Mouse (Mus musculus) liver, adult 2 months (tissue): ENCODE results near the gene Ets1. TPM values are rescaled to one million over a fixed set of nuclear protein-coding genes. Genes with fewer than 3 reads are reported as not detected.

Experiments
- DNase-seq: peaks from one replicate; pipeline ENCODE4 v3.0.0-alpha.2; 2011; ENCODE audit warnings: low read depth, low spot score; ENCODE audit errors: extremely low read depth
- H3K27ac ChIP-seq: fragments of 200-500 bp; replicated peaks from 2 replicates; pipeline ENCODE4 v1.5.1; 2012; ENCODE audit warnings: low read depth, mild to moderate bottlenecking, control low read depth, inconsistent platforms, low read length; ENCODE audit not compliant: insufficient read depth
- H3K27me3 ChIP-seq: fragments of 200-500 bp; 2 replicates; pipeline ENCODE4 v1.6.1; 2012; ENCODE audit warnings: mild to moderate bottlenecking, moderate library complexity, low read length, inconsistent platforms; ENCODE audit not compliant: control insufficient read depth, insufficient read depth
- H3K36me3 ChIP-seq: fragments of 200-500 bp; 2 replicates; pipeline ENCODE4 v1.6.1; 2012; ENCODE audit warnings: low read length, inconsistent platforms; ENCODE audit not compliant: control insufficient read depth, insufficient read depth
- H3K4me1 ChIP-seq: fragments of 200-500 bp; 2 replicates; pipeline ENCODE4 v1.6.1; 2011; ENCODE audit warnings: low read length; ENCODE audit not compliant: control insufficient read depth, insufficient read depth
- H3K4me3 ChIP-seq: fragments of 200-500 bp; 2 replicates; pipeline ENCODE4 v1.5.1; 2011; ENCODE audit warnings: low read depth, mild to moderate bottlenecking, control low read depth, low read length, moderate library complexity; ENCODE audit not compliant: insufficient read depth
- H3K79me2 ChIP-seq: fragments of 200-500 bp; 2 replicates; pipeline ENCODE4 v1.6.1; 2012; ENCODE audit warnings: inconsistent platforms, mild to moderate bottlenecking, low read length, moderate library complexity; ENCODE audit not compliant: control insufficient read depth, insufficient read depth
- H3K9ac ChIP-seq: fragments of 200-500 bp; 2 replicates; pipeline ENCODE4 v1.6.1; 2012; ENCODE audit warnings: low read depth, mild to moderate bottlenecking, control low read depth, inconsistent platforms, low read length
- CTCF ChIP-seq: fragments of 200-500 bp; IDR thresholded peaks from 2 replicates; pipeline ENCODE4 v1.5.1; 2011; ENCODE audit warnings: low read depth, low read length, control low read depth
- POLR2A ChIP-seq: fragments of 200-500 bp; IDR thresholded peaks from 2 replicates; pipeline ENCODE4 v1.6.1; 2011; ENCODE audit warnings: low read length, control low read depth; ENCODE audit not compliant: insufficient read depth; ENCODE audit errors: extremely low read depth
- WGBS: fragments of 180-500 bp; shearing (Covaris S2); methylation state at CpG from one replicate; pipeline ENCODE4 v1.1.7; 2018; 5-methylcytosine and 5-hydroxymethylcytosine counted together
- polyA plus RNA-seq: library from polyadenylated mRNA; depleted of rRNA; stranded (reverse); fragments of >200 nt; gene quantifications from 2 replicates; pipeline ENCODE4 v1.2.3, GENCODE M21; 2012
- total RNA-seq: library from RNA; depleted of rRNA; stranded (reverse); fragments of >200 nt; gene quantifications from 2 replicates; pipeline ENCODE4 v1.2.3, GENCODE M21; 2014

Gene Ets1
- total and polyA plus RNA-seq, 2 experiments = 7.6 to 18.8 TPM

DNA sequence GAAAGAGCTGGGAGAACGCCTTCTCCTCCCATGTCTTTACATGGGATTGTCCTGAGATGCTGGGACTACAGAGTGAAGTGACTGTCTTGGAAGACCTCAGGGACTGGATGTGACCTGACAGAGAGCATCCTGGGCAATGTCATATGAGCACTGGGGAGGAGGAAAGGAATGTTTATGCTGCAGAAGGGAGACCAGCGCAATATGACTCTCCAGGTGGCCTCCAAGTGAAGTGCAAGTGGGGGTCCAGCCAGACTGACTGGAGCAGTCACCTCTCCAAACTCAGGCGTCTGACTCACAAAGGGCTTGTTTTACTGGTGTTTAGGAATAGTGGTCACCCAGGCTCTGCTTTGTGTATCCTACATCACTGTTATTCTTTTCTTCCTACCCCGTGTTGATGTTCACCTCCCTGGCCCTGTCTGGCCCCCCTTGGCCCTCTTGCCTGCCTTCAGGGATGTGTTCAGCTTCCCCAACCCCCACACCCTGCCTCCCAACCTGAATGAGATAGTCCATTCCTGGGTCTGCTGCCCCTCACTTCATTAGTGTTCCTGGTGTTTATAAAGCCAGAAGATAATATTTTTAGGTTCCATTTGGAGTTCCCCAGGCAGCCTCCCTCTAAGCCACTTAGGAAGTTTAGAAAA, 42.2 kb downstream of the Ets1 start:
- Histone ChIP-seq H3K36me3 (no peaks in the 10 kb centered on the region), H3K27me3 (no peaks in the 10 kb centered on the region; the same call in 1 of the 2 replicates), H3K27ac (no peak overlapping the region), H3K9ac (no peak overlapping the region), H3K79me2 (no peaks in the 10 kb centered on the region), H3K4me1 (no peaks in the 10 kb centered on the region; the same call in 1 of the 2 replicates), H3K4me3 (no peak overlapping the region)
- no peak for TF ChIP-seq POLR2A
- no peak for TF ChIP-seq CTCF
- WGBS = 67% methylated on average over 4 of the region's 4 CpGs
- DNase-seq = no peak

DNA sequence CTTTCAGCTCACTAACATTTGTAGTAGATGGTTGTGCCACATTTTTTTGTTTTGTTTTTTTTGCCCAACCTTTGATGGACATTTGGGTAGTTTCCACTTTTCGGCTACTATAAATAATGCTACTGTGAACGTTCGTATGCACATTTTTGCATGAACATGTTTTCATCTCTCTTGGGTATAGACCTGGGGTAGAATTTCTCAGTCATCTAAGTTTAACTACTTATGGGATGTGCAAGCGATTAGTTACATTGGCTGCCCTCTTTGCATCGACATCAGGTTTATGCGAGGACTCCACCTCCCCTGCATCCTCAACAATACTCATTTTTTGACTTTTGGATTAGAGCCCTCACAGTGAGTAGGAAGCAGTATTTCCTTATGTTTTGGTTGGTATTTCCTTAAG, 43.5 kb downstream of the Ets1 start:
- Histone ChIP-seq H3K27ac (no peak overlapping the region), H3K9ac (no peak overlapping the region), H3K4me1 (no peaks in the 10 kb centered on the region; the same call in 1 of the 2 replicates), H3K4me3 (no peak overlapping the region), H3K27me3 (no peaks in the 10 kb centered on the region; the same call in 1 of the 2 replicates), H3K79me2 (no peaks in the 10 kb centered on the region), H3K36me3 (no peaks in the 10 kb centered on the region)
- no peak for DNase-seq
- no peak for TF ChIP-seq POLR2A
- 81% methylated on average over 6 of the region's 6 CpGs for WGBS

DNA sequence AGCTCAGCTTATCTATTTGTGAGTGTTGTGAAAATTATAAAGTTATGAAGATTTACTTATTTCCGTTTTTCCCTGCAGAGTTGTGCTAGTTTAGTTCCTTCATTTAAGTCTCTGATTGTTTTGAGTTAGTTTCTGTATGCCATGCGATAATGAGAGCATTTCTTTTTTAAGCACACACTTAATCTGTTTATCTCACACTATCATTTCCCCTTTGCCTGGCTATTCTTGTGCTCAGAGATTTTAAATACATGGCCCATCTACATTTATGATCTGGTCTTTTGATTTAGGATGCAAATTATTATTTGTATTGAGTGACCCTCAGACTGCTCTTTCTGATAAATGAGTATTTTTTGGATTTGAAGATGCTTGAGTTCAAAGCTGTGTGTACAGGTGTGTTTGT, 44.2 kb downstream of the Ets1 start:
- DNase-seq = no peak
- no peak overlapping the region for H3K4me3 ChIP-seq
- H3K9ac ChIP-seq = no peak overlapping the region
- 71% methylated on average over 2 of the region's 2 CpGs for WGBS
- H3K27ac ChIP-seq = no peak overlapping the region
- H3K27me3 ChIP-seq = no peaks in the 10 kb centered on the region; the same call in 1 of the 2 replicates
- no peaks in the 10 kb centered on the region for H3K36me3 ChIP-seq
- TF ChIP-seq CTCF = no peak
- no peak for TF ChIP-seq POLR2A
- no peaks in the 10 kb centered on the region for H3K79me2 ChIP-seq
- H3K4me1 ChIP-seq = no peaks in the 10 kb centered on the region; the same call in 1 of the 2 replicates

DNA sequence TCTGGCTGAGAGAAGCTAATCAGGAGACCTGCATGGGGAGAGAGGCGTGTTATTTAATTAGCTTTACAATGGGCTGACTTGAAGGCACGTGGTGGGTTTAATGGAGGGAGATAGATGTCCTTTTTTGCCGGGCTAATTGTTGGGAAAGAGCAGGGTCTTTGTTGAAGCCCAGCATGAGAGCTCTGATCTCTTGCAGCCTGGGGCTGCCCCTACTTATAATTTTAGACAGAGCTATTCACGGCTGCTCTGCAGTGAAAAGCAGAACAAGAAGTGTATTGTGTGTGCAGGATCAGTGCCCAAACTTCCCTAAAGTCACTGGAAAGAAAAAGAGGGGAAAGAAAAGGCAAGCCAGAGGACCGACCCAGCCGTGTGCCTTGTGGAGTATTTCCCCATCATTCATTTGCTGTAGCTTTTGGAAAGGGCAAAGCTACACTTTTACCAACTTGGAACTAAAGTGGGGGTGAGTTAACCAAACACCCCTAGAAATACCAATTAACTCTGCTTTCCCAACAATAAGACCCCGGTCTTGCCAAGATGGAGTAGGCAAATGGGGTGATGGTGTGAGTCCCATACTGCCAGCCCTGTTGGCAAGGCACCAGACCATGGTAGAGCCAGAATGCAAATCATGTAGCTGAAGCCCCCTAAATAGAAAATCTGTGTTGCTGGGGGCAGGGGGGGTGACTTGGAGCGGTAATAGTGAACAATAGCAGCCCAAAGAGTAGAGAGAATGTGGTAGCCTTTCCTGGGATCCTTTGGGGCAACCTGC, 50.0 kb downstream of the Ets1 start:
- no peak overlapping the region for H3K27ac ChIP-seq
- no peaks in the 10 kb centered on the region; the same call in 1 of the 2 replicates for H3K4me1 ChIP-seq
- no peak overlapping the region for H3K4me3 ChIP-seq
- no peaks in the 10 kb centered on the region for H3K36me3 ChIP-seq
- H3K27me3 ChIP-seq = no peaks in the 10 kb centered on the region
- no peak for DNase-seq
- 57% methylated on average over 8 of the region's 8 CpGs for WGBS
- TF ChIP-seq CTCF (no peak), POLR2A (no peak)
- no peak overlapping the region for H3K9ac ChIP-seq
- H3K79me2 ChIP-seq = no peaks in the 10 kb centered on the region

DNA sequence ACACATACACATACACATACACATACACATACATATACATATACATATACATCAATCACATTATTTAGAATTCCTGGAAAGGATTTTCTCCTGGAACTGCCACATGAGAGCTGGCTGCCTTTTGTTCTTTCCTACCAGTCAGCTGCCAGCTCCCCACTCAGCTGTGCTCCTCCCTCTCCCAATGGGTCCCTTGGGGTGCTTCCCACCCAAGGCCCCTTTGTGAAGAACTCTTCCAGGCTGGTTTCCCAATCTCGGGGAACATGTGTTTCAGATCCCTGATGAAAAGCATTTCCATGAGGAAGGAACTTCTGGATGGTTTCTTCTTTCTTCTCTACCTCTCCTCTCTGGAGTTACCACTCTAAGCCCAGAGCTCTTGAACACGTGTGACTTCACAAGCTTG, 52.3 kb downstream of the Ets1 start:
- H3K27ac ChIP-seq = no peak overlapping the region
- no peak for DNase-seq
- no peaks in the 10 kb centered on the region for H3K36me3 ChIP-seq
- no peaks in the 10 kb centered on the region; the same call in 1 of the 2 replicates for H3K4me1 ChIP-seq
- H3K9ac ChIP-seq = no peak overlapping the region
- H3K27me3 ChIP-seq = no peaks in the 10 kb centered on the region
- no peak overlapping the region for H3K4me3 ChIP-seq
- H3K79me2 ChIP-seq = no peaks in the 10 kb centered on the region
- WGBS = 73% methylated on average over 2 of the region's 2 CpGs
- TF ChIP-seq POLR2A (no peak), CTCF (no peak)
